Mouse (Mus musculus) olfactory bulb, adult 2 months (tissue): ENCODE data around the gene Sik2.

Experiments
- CTCF ChIP-seq: fragments of 200-500 bp; IDR thresholded peaks from 2 replicates; pipeline ENCODE4 v1.5.1; 2012; ENCODE audit warnings: low read depth, mild to moderate bottlenecking, low read length, moderate library complexity; ENCODE audit not compliant: insufficient read depth
- POLR2A ChIP-seq: fragments of 200-500 bp; IDR thresholded peaks from 2 replicates; pipeline ENCODE4 v1.6.1; 2012; ENCODE audit warnings: mild to moderate bottlenecking, low read depth, low read length, moderate library complexity; ENCODE audit not compliant: insufficient read depth

GRCm38 (mm10) chr9:50882183-50882582 lies 126.7 kb downstream of the Sik2 start:
- TF ChIP-seq POLR2A (no peak), CTCF (no peak)
